Mouse (Mus musculus) hindbrain, embryonic 11.5 days (tissue): Measurements from ENCODE around the gene Mgst3. TPM values are rescaled to one million over a fixed set of nuclear protein-coding genes. Genes with fewer than 3 reads are reported as not detected.

Experiments used
- polyA plus RNA-seq: library from polyadenylated mRNA; unstranded; fragments of >200 nt; fragmentation: Nextera tagmentation; extraction: Ambion mirVana; gene quantifications from 2 replicates; pipeline ENCODE4 v1.2.1, GENCODE M21; 2014

Mgst3 gene
- polyA plus RNA-seq, 1 experiment from 2014 or later: 71.8 TPM

Other genes starting within 250 kb of the Mgst3 start
- 106 and 116 TPM in 2 replicates for gene Uck2, start 108.5 kb downstream of the Mgst3 start, polyA plus RNA-seq
- 93.3 and 95.7 TPM in 2 replicates for gene Tmco1, start 85.5 kb downstream of the Mgst3 start, polyA plus RNA-seq
- gene Aldh9a1, start 43.9 kb downstream of the Mgst3 start, polyA plus RNA-seq: 35.6 and 36.2 TPM in 2 replicates
- not detected in 2 replicates for gene Lrrc52, start 72.9 kb upstream of the Mgst3 start, polyA plus RNA-seq
- gene Rxrg, start 204.5 kb upstream of the Mgst3 start, polyA plus RNA-seq: 5.9 and 7.1 TPM in 2 replicates